ENCODE assay signal across 8 mouse cellular contexts in the genomic region with DNA sequence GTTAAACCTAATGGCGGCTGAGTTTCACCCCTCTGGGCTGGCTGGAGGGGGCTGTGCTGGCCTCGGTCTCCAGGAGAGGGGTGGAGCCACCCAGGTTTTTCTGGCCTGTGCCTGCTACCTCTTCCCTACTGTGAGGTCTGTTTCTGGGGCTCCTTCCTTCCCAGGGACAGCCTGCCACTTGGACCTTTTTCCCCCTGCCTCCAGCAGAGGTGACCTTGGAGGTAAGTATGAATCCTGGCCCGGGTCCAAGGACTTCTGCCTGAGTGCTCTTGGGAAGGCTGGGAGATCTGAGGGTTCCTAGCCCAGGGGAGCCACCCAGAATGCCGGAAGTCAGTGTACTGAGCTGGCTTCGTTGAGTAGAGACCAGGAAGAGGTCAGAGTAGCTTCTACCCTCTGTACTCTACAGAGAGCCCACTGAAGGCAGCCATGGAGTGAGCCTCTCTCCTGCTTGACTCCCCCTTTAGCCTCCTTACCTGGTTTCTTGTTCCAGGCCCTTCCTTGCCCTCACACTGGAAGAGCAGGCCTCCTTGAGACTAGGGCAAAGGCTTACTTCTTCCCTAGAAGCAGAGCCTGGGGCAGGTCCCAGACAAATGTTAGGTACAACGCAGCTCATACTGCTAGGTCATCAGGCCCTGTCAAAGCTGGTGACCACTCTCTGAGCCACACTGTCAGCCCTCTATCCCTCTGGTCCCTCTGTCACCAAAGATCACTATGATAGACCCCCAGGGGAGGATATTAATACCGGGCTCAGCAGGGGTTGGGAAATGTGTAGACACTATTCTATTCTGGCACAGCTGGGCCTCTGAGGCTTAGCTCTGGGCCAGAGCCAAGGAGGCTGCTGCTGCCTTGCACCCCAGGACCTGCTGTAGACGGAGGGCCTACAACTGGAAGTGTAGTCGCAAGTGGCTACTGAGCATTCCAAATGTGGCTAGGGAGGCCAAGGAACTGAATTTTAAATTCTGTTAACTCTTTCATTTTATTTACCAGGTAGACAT. TPM values are rescaled to one million over a fixed set of nuclear protein-coding genes. Genes with fewer than 3 reads are reported as not detected.
DNase-seq lines count a peak whose midpoint lies in the region; ATAC-seq and TF ChIP-seq lines count a peak whose summit lies in the region.

No protein-coding gene starts in this region.

- no peak overlapping the region for H3K4me3 ChIP-seq in forebrain, embryonic 10.5 days
- no peak overlapping the region for H3K4me3 ChIP-seq in forebrain, embryonic 11.5 days (ENCODE audit: low read depth, low read length)
- H3K4me3 ChIP-seq in lung, embryonic 14.5 days (ENCODE audit: low read depth, low read length): no peak overlapping the region

- 59% methylated on average over 9 of the region's 9 CpGs for WGBS in forebrain, embryonic 10.5 days
- 50% methylated on average over 9 of the region's 9 CpGs for WGBS in forebrain, embryonic 11.5 days
- WGBS in lung, embryonic 14.5 days: 35% methylated on average over 9 of the region's 9 CpGs

- DNase-seq in forebrain, embryonic 10.5 days (ENCODE audit: extremely low spot score, low spot score): no peak
- DNase-seq in forebrain, embryonic 11.5 days (ENCODE audit: low spot score): no peak
- peak; percentile 77 for DNase-seq in adrenal gland, postnatal 25 days
- DNase-seq in kidney, adult 9 months: peak; percentile 96
- DNase-seq in lung, embryonic 14.5 days: peak; percentile 72
- no peak for DNase-seq in thymus, postnatal 4 days
- no peak for DNase-seq in retina, embryonic 14.5 days (ENCODE audit: low spot score)
- DNase-seq in frontal cortex, postnatal 14 days (ENCODE audit: low spot score in 2 of 2): no peak

- no peak overlapping the region for H3K4me2 ChIP-seq in forebrain, embryonic 11.5 days (ENCODE audit: low read depth, low read length, severe bottlenecking)
- H3K4me2 ChIP-seq in lung, embryonic 14.5 days: peak overlapping the region; percentile 3; the same call in 1 of the 2 replicates

- no peak for ATAC-seq in forebrain, embryonic 11.5 days (replicated peaks; ENCODE audit: low FRiP score)
- ATAC-seq in lung, embryonic 14.5 days (ENCODE audit: insufficient read depth): peak; percentile 59; the same call in 1 of the 2 replicates

- no peak overlapping the region for H3K9ac ChIP-seq in forebrain, embryonic 11.5 days (ENCODE audit: low read length)
- H3K9ac ChIP-seq in lung, embryonic 14.5 days: no peak overlapping the region

- TF ChIP-seq CTCF in lung, embryonic 14.5 days (IDR thresholded peaks at IDR 0.05; ENCODE audit: low read depth): no peak

- H3K27ac ChIP-seq in forebrain, embryonic 10.5 days: peak overlapping the region; percentile 46; the same call in 1 of the 2 replicates
- no peak overlapping the region for H3K27ac ChIP-seq in forebrain, embryonic 11.5 days (ENCODE audit: low read depth, low read length)
- H3K27ac ChIP-seq in lung, embryonic 14.5 days (ENCODE audit: low read depth): peak overlapping the region; percentile 79

- peaks cover 17% of the 10 kb centered on the region for H3K4me1 ChIP-seq in forebrain, embryonic 10.5 days
- H3K4me1 ChIP-seq in forebrain, embryonic 11.5 days (replicated peaks; ENCODE audit: control insufficient read depth, insufficient read depth, low read length): 0 out of 2 replicates have a peak, but pooled peaks cover 2% of the 10 kb centered on the region
- H3K4me1 ChIP-seq in lung, embryonic 14.5 days (ENCODE audit: insufficient read depth): peaks cover 7% of the 10 kb centered on the region

- no peaks in the 10 kb centered on the region for H3K36me3 ChIP-seq in forebrain, embryonic 10.5 days (replicated peaks)
- no peaks in the 10 kb centered on the region for H3K36me3 ChIP-seq in forebrain, embryonic 11.5 days (ENCODE audit: control insufficient read depth, insufficient read depth, low read length)
- H3K36me3 ChIP-seq in lung, embryonic 14.5 days (ENCODE audit: insufficient read depth): no peaks in the 10 kb centered on the region

- H3K27me3 ChIP-seq in forebrain, embryonic 10.5 days (ENCODE audit: poor library complexity, severe bottlenecking): no peaks in the 10 kb centered on the region
- H3K27me3 ChIP-seq in forebrain, embryonic 11.5 days (ENCODE audit: control insufficient read depth, insufficient read depth, low read length): no peaks in the 10 kb centered on the region
- no peaks in the 10 kb centered on the region for H3K27me3 ChIP-seq in lung, embryonic 14.5 days (ENCODE audit: insufficient read depth, low read length)

- no peaks in the 10 kb centered on the region for H3K9me3 ChIP-seq in forebrain, embryonic 10.5 days
- H3K9me3 ChIP-seq in forebrain, embryonic 11.5 days (ENCODE audit: control insufficient read depth, low read length): no peaks in the 10 kb centered on the region
- H3K9me3 ChIP-seq in lung, embryonic 14.5 days (ENCODE audit: low read depth, low read length): no peaks in the 10 kb centered on the region

RNA-seq across cellular contexts. Expression of gene Epb41l1, which starts 12.5 kb away (rescaled TPM):
- polyA plus RNA-seq in forebrain, embryonic 10.5 days (2016; fragmentation: Nextera tagmentation; extraction: Ambion mirVana): 0.93 and 1.1 TPM in 2 replicates
- 3.1 and 3.6 TPM in 2 replicates for polyA plus RNA-seq in forebrain, embryonic 11.5 days (2014; fragmentation: Nextera tagmentation; extraction: Ambion mirVana)
- 76.2 and 78.8 TPM in 2 replicates for total RNA-seq in adrenal gland, postnatal 25 days (2021)
- polyA plus RNA-seq in lung, embryonic 14.5 days (2014; fragmentation: Nextera tagmentation; extraction: Ambion mirVana): 2.1 and 3.2 TPM in 2 replicates

Comparison
In these comparisons a context has a peak if more than half of its experiments do, and no peak if none do; other contexts are left out.
1. DNase-seq: peak in adrenal gland, postnatal 25 days (single experiment), kidney, adult 9 months (single experiment) and lung, embryonic 14.5 days (single experiment); none in forebrain, embryonic 10.5 days (single experiment), forebrain, embryonic 11.5 days (single experiment), thymus, postnatal 4 days (single experiment), retina, embryonic 14.5 days (single experiment) and frontal cortex, postnatal 14 days (0 of 2).